Mouse (Mus musculus) G1E (cell line): ENCODE data around the gene Nfu1.

Experiments
- CTCF ChIP-seq: IDR thresholded peaks from 2 replicates; pipeline ENCODE4 v1.5.1; 2012; ENCODE audit warnings: low read depth, low read length, inconsistent platforms, mixed read lengths
- GATA1 ChIP-seq: IDR thresholded peaks from 2 replicates; pipeline ENCODE4 v1.6.1; 2012; ENCODE audit warnings: borderline replicate concordance, low read length, inconsistent platforms, mixed read lengths
- GATA2 ChIP-seq: IDR thresholded peaks from 2 replicates; pipeline ENCODE4 v1.6.1; 2012; ENCODE audit warnings: low read depth, low read length, inconsistent platforms, borderline replicate concordance
- POLR2AphosphoS5 ChIP-seq: IDR thresholded peaks from 2 replicates; pipeline ENCODE4 v1.6.1; 2012; ENCODE audit warnings: low read depth, low read length, inconsistent platforms; ENCODE audit not compliant: insufficient replicate concordance
- TAL1 ChIP-seq: conservative IDR thresholded peaks from 2 replicates; pipeline ENCODE4 v1.6.1; 2012; ENCODE audit warnings: low read depth, low read length, inconsistent platforms, mixed read lengths

- TF ChIP-seq GATA1 (no peak), CTCF (no peak), POLR2AphosphoS5 (no peak), TAL1 (no peak), GATA2 (no peak)
These were observed 30.7 kb upstream of the Nfu1 start for GRCm38 (mm10) chr6:86978156-86978908.
